Mouse (Mus musculus): ENCODE results near the gene Sv2c.

DNA sequence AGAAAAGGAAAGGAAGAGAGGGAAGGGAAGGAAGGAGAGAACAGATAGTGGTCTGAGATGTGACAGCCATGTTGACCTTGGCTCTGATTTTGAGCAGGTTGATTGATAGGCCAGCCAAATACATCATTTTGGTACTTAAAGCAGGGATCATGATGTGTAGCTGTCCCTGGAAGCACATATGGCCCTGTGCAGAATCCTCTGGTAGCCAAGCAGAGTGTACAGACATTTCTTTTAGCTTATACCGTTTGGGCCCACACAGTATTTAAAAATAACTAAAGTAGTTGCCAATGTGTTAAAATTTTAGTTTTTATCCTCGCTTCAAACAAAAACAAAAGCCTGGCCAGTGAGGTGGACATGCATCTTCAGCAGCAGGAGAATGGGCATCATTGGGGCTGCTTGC, 223.1 kb downstream of the Sv2c start:
- TF ChIP-seq EP300 (IDR thresholded peaks at IDR 0.05) (no peak), CTCF (IDR thresholded peaks at IDR 0.05) (no peak)

All from lung, postnatal 0 days (tissue).